Mouse (Mus musculus) erythroblast, embryonic 14.5 days (primary cell): ENCODE measurements around the gene Ddx39.

Experiments
- GATA1 ChIP-seq: IDR thresholded peaks from 2 replicates; pipeline ENCODE4 v1.6.1; 2012; ENCODE audit warnings: low read length, inconsistent platforms, mixed read lengths
- TAL1 ChIP-seq: IDR thresholded peaks from 3 replicates; pipeline ENCODE4 v1.6.1; 2012; ENCODE audit warnings: low read length, inconsistent platforms, mixed read lengths

- TF ChIP-seq GATA1 = no peak
- no peak for TF ChIP-seq TAL1
Measured at GRCm38 (mm10) chr8:83749265-83749664, 34.3 kb downstream of the Ddx39 start.
